Mouse (Mus musculus) embryonic fibroblast, embryonic 13.5 days (primary cell): ENCODE measurements around the gene Ogfr.

Experiments
- CTCF ChIP-seq: IDR thresholded peaks from 2 replicates; pipeline ENCODE4 v1.5.1; 2011; ENCODE audit warnings: mild to moderate bottlenecking, control low read depth, low read length, moderate library complexity, borderline replicate concordance; ENCODE audit not compliant: insufficient read depth
- POLR2A ChIP-seq: IDR thresholded peaks from 2 replicates; pipeline ENCODE4 v1.6.1; 2011; ENCODE audit warnings: low read depth, mild to moderate bottlenecking, control low read depth, low read length, moderate library complexity

- TF ChIP-seq CTCF (no peak), POLR2A (no peak)
Measured at GRCm38 (mm10) chr2:180583154-180583507, 5.9 kb upstream of the Ogfr start.
